Mouse (Mus musculus): Measurements from ENCODE around the gene Apopt1. TPM values are rescaled to one million over a fixed set of nuclear protein-coding genes. Genes with fewer than 3 reads are reported as not detected.

Gene Apopt1
- total RNA-seq, 2 experiments from 2014 or later = 34.9 to 38.0 TPM

GRCm38 (mm10) chr12:111762620-111763280 lies 49.7 kb downstream of the Apopt1 start:
- intact Hi-C loops (cut with DNase I) = no loop called here
- no peak for DNase-seq

GRCm38 (mm10) chr12:111766313-111767236 lies 53.5 kb downstream of the Apopt1 start:
- intact Hi-C loops (cut with DNase I) = no loop called here
- no peak for DNase-seq

- no peak for DNase-seq
- intact Hi-C loops (cut with DNase I) = no loop called here
These were observed 55.4 kb downstream of the Apopt1 start for GRCm38 (mm10) chr12:111768322-111768928.

- intact Hi-C loops (cut with DNase I) = no loop called here
These were observed 56.2 kb downstream of the Apopt1 start for GRCm38 (mm10) chr12:111769306-111769705.

GRCm38 (mm10) chr12:111769816-111770577 lies 56.9 kb downstream of the Apopt1 start:
- intact Hi-C loops (cut with DNase I) = no loop called here
- peak in 1 of 2 experiments; percentile 13 for DNase-seq

More at GRCm38 (mm10) chr12:111769306-111769705, 56.2 kb downstream of the Apopt1 start:
- DNase-seq = peak; percentile 36 to 47

- intact Hi-C loops (cut with DNase I) = no loop called here
- DNase-seq = peak in 1 of 2 experiments; percentile 11
These were observed 57.6 kb downstream of the Apopt1 start for GRCm38 (mm10) chr12:111770651-111771050.

- intact Hi-C loops (cut with DNase I) = no loop called here
- DNase-seq = no peak
These were observed 61.1 kb downstream of the Apopt1 start for GRCm38 (mm10) chr12:111774156-111774555.

GRCm38 (mm10) chr12:111774845-111775244 lies 61.8 kb downstream of the Apopt1 start:
- intact Hi-C loops (cut with DNase I) = no loop called here
- no peak for DNase-seq

- no peak for DNase-seq
- intact Hi-C loops (cut with DNase I) = no loop called here
These were observed 64.9 kb downstream of the Apopt1 start for GRCm38 (mm10) chr12:111777919-111778318.

GRCm38 (mm10) chr12:111779544-111779943 lies 66.5 kb downstream of the Apopt1 start:
- intact Hi-C loops (cut with DNase I) = no loop called here
- no peak for DNase-seq

- no peak for DNase-seq
- intact Hi-C loops (cut with DNase I) = no loop called here
These were observed 72.1 kb downstream of the Apopt1 start for GRCm38 (mm10) chr12:111785174-111785573.

GRCm38 (mm10) chr12:111787015-111787414 lies 74.0 kb downstream of the Apopt1 start:
- intact Hi-C loops (cut with DNase I) = no loop called here

GRCm38 (mm10) chr12:111790090-111790489 lies 77.0 kb downstream of the Apopt1 start:
- no peak for DNase-seq
- intact Hi-C loops (cut with DNase I) = no loop called here

More at GRCm38 (mm10) chr12:111787015-111787414, 74.0 kb downstream of the Apopt1 start:
- no peak for DNase-seq

GRCm38 (mm10) chr12:111790631-111791030 lies 77.6 kb downstream of the Apopt1 start:
- intact Hi-C loops (cut with DNase I) = no loop called here
- no peak for DNase-seq

GRCm38 (mm10) chr12:111791474-111792104 lies 78.5 kb downstream of the Apopt1 start:
- intact Hi-C loops (cut with DNase I) = no loop called here
- no peak for DNase-seq

GRCm38 (mm10) chr12:111794102-111794501 lies 81.0 kb downstream of the Apopt1 start:
- DNase-seq = peak; percentile 43 to 64
- intact Hi-C loops (cut with DNase I) = no loop called here

GRCm38 (mm10) chr12:111794526-111795179 lies 81.6 kb downstream of the Apopt1 start:
- no peak for DNase-seq
- intact Hi-C loops (cut with DNase I) = no loop called here

- intact Hi-C loops (cut with DNase I) = no loop called here
- DNase-seq = no peak
These were observed 82.3 kb downstream of the Apopt1 start for GRCm38 (mm10) chr12:111795180-111795895.

- no peak for DNase-seq
- intact Hi-C loops (cut with DNase I) = no loop called here
These were observed 84.2 kb downstream of the Apopt1 start for GRCm38 (mm10) chr12:111797251-111797650.

All from gastrocnemius, postnatal 36 days (tissue).